Mouse (Mus musculus) intestine, embryonic 14.5 days (tissue): ENCODE data around the gene Ninl. TPM values are rescaled to one million over a fixed set of nuclear protein-coding genes. Genes with fewer than 3 reads are reported as not detected.
"Not testable (repeated sequence)": the region's sequence is repeated elsewhere in the genome, so short reads cannot be mapped to it uniquely, and the experiment has no call there.

Source experiments
- ATAC-seq: fragments of 200-750 bp; cut with Nextera tagmentation; replicated peaks from 2 replicates; pipeline ENCODE4 v1.8.0; 2017; ENCODE audit warnings: low read depth, moderate number of reproducible peaks, moderate TSS enrichment, moderate library complexity; ENCODE audit not compliant: low FRiP score, low TSS enrichment
- DNase-seq: peaks from one replicate; pipeline ENCODE4 v3.0.0-alpha.2; 2018; ENCODE audit warnings: low spot score
- H3K27ac ChIP-seq: fragments of 300-500 bp; sonication (generic); 2 replicates; pipeline ENCODE4 v1.5.1; 2014; ENCODE audit warnings: low read depth, mild to moderate bottlenecking, control low read depth
- H3K27me3 ChIP-seq: fragments of 300-500 bp; sonication (generic); replicated peaks from 2 replicates; pipeline ENCODE4 v1.6.1; 2014; ENCODE audit warnings: low read length, control low read depth; ENCODE audit not compliant: control insufficient read depth, insufficient read depth
- H3K36me3 ChIP-seq: fragments of 300-500 bp; sonication (generic); 2 replicates; pipeline ENCODE4 v1.6.1; 2014; ENCODE audit warnings: low read length, control low read depth; ENCODE audit not compliant: control insufficient read depth, insufficient read depth
- H3K4me1 ChIP-seq: fragments of 300-500 bp; sonication (generic); replicated peaks from 2 replicates; pipeline ENCODE4 v1.6.1; 2014; ENCODE audit warnings: low read length, control low read depth, mixed read lengths; ENCODE audit not compliant: control insufficient read depth, insufficient read depth
- H3K4me2 ChIP-seq: fragments of 300-500 bp; sonication (generic); 2 replicates; pipeline ENCODE4 v1.6.1; 2014; ENCODE audit warnings: low read length
- H3K4me3 ChIP-seq: fragments of 300-500 bp; sonication (generic); 2 replicates; pipeline ENCODE4 v1.5.1; 2014; ENCODE audit warnings: low read depth, low read length, control low read depth, mixed read lengths
- H3K9ac ChIP-seq: fragments of 300-500 bp; sonication (generic); 2 replicates; pipeline ENCODE4 v1.6.1; 2014; ENCODE audit warnings: mild to moderate bottlenecking, low read length
- H3K9me3 ChIP-seq: fragments of 300-500 bp; sonication (generic); 2 replicates; pipeline ENCODE4 v1.6.1; 2016; ENCODE audit warnings: low read length, control low read depth; ENCODE audit not compliant: control insufficient read depth
- WGBS: fragments of 180-500 bp; shearing (Covaris S2); extraction: QIAGEN DNeasy Blood & Tissue Kit; methylation state at CpG from one replicate; pipeline ENCODE4 v1.1.7; 2014; 5-methylcytosine and 5-hydroxymethylcytosine counted together
- polyA plus RNA-seq: library from polyadenylated mRNA; unstranded; fragments of >200 nt; fragmentation: Nextera tagmentation; extraction: Ambion mirVana; gene quantifications from 2 replicates; pipeline ENCODE4 v1.2.1, GENCODE M21; 2014

The Ninl gene
- polyA plus RNA-seq, 1 experiment from 2014 or later = 10.7 TPM

GRCm38 (mm10) chr2:150950056-150950455 is 89.1 kb downstream of the Ninl start:
- H3K9ac ChIP-seq = no peak overlapping the region
- H3K9me3 ChIP-seq = no peaks in the 10 kb centered on the region
- H3K4me1 ChIP-seq = no peaks in the 10 kb centered on the region
- no peak overlapping the region for H3K4me3 ChIP-seq
- DNase-seq = no peak
- H3K36me3 ChIP-seq = peaks cover 51% of the 10 kb centered on the region
- WGBS = 85% methylated on average over 6 of the region's 6 CpGs
- no peak overlapping the region for H3K4me2 ChIP-seq
- no peaks in the 10 kb centered on the region for H3K27me3 ChIP-seq
- no peak for ATAC-seq
- H3K27ac ChIP-seq = no peak overlapping the region

- Histone ChIP-seq H3K9ac (no peak overlapping the region), H3K4me1 (no peaks in the 10 kb centered on the region), H3K4me3 (no peak overlapping the region), H3K9me3 (no peaks in the 10 kb centered on the region), H3K27me3 (no peaks in the 10 kb centered on the region), H3K4me2 (no peak overlapping the region), H3K27ac (no peak overlapping the region), H3K36me3 (peaks cover 51% of the 10 kb centered on the region)
- ATAC-seq (no peak), DNase-seq (no peak)
- 93% methylated on average over 3 of the region's 3 CpGs for WGBS
Observed at GRCm38 (mm10) chr2:150949652-150950051, 89.5 kb downstream of the Ninl start.

- Histone ChIP-seq H3K4me1 (no peaks in the 10 kb centered on the region), H3K27me3 (no peaks in the 10 kb centered on the region), H3K4me2 (no peak overlapping the region), H3K9ac (no peak overlapping the region), H3K9me3 (no peaks in the 10 kb centered on the region), H3K4me3 (no peak overlapping the region), H3K27ac (no peak overlapping the region), H3K36me3 (peaks cover 50% of the 10 kb centered on the region)
- DNase-seq (no peak), ATAC-seq (no peak)
- WGBS = 82% methylated on average over 5 of the region's 5 CpGs
Observed at GRCm38 (mm10) chr2:150948786-150949185, 90.4 kb downstream of the Ninl start.

GRCm38 (mm10) chr2:150947880-150948611 is 91.1 kb downstream of the Ninl start:
- H3K9ac ChIP-seq, DNase-seq, H3K27me3 ChIP-seq, H3K4me3 ChIP-seq, H3K4me2 ChIP-seq, H3K4me1 ChIP-seq, H3K9me3 ChIP-seq, ATAC-seq, H3K27ac ChIP-seq: not testable (repeated sequence)
- WGBS = 89% methylated on average over 12 of the region's 12 CpGs
- peaks cover 53% of the 10 kb centered on the region for H3K36me3 ChIP-seq

GRCm38 (mm10) chr2:150947341-150947740 is 91.8 kb downstream of the Ninl start:
- H3K9ac ChIP-seq, ATAC-seq, DNase-seq, H3K9me3 ChIP-seq, H3K27ac ChIP-seq, H3K4me3 ChIP-seq, H3K4me2 ChIP-seq, H3K27me3 ChIP-seq, H3K4me1 ChIP-seq: not testable (repeated sequence)
- 92% methylated on average over 5 of the region's 5 CpGs for WGBS
- peaks cover 46% of the 10 kb centered on the region for H3K36me3 ChIP-seq

DNA sequence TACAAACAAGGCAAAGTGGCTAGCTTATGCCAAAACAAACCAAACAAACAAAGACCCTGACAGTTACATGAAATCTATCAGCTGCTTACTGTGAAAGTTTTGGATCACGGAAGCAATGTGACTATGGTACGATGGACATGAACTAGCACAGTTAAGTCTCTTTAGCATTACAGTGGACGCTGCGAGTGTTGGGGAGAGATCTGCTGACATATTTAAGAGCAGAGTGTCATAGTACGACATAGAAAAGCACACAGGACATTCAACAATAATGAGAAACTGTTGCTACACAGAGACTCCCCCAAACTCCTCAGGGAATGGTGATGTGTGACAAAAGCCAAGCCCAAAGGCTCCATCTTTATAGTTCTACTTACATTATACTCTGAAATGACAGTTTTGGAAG is 95.2 kb downstream of the Ninl start:
- H3K27ac ChIP-seq = no peak overlapping the region
- ATAC-seq (no peak), DNase-seq (no peak)
- WGBS = 90% methylated on average over 5 of the region's 5 CpGs
- H3K4me1 ChIP-seq = no peaks in the 10 kb centered on the region
- no peak overlapping the region for H3K4me2 ChIP-seq
- no peaks in the 10 kb centered on the region for H3K27me3 ChIP-seq
- no peaks in the 10 kb centered on the region for H3K9me3 ChIP-seq
- peaks cover 30% of the 10 kb centered on the region for H3K36me3 ChIP-seq
- H3K4me3 ChIP-seq = no peak overlapping the region
- H3K9ac ChIP-seq = no peak overlapping the region

GRCm38 (mm10) chr2:150934659-150935058 is 104.5 kb downstream of the Ninl start:
- no peak overlapping the region for H3K27ac ChIP-seq
- DNase-seq (no peak), ATAC-seq (no peak)
- H3K36me3 ChIP-seq = peaks cover 70% of the 10 kb centered on the region
- no peaks in the 10 kb centered on the region for H3K9me3 ChIP-seq
- H3K9ac ChIP-seq = no peak overlapping the region
- WGBS = 90% methylated on average over 4 of the region's 4 CpGs
- H3K4me3 ChIP-seq = no peak overlapping the region
- H3K4me2 ChIP-seq = no peak overlapping the region
- no peaks in the 10 kb centered on the region for H3K4me1 ChIP-seq
- no peaks in the 10 kb centered on the region for H3K27me3 ChIP-seq

DNA sequence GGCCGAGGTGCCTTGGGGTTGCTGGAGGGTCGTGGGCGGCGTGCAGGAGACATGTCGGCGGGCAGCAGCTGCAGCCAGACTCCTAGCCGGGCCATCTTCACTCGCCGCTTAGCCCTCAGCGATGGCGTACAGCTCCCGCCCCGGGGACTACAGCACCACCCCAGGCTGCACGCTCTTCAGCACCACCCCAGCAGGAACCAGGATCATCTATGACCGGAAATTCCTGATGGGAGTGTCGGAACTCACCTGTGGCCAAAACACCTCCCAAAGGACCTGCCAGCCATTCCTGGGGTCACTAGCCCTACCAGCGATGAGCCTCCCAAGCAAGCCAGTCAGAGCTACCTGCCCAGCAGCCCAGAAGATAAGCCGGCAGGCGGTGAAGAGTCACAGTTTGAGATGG is 105.7 kb downstream of the Ninl start:
- H3K36me3 ChIP-seq = peaks cover 72% of the 10 kb centered on the region
- H3K9me3 ChIP-seq = no peaks in the 10 kb centered on the region
- no peak overlapping the region for H3K4me3 ChIP-seq
- H3K27ac ChIP-seq = no peak overlapping the region
- no peak overlapping the region for H3K9ac ChIP-seq
- no peaks in the 10 kb centered on the region for H3K4me1 ChIP-seq
- DNase-seq (no peak), ATAC-seq (no peak)
- H3K27me3 ChIP-seq = no peaks in the 10 kb centered on the region
- WGBS = 85% methylated on average over 19 of the region's 19 CpGs
- no peak overlapping the region for H3K4me2 ChIP-seq

GRCm38 (mm10) chr2:150930806-150931205 is 108.4 kb downstream of the Ninl start:
- WGBS = 68% methylated on average over 3 of the region's 3 CpGs
- Histone ChIP-seq H3K9me3 (no peaks in the 10 kb centered on the region), H3K4me3 (no peak overlapping the region), H3K27me3 (no peaks in the 10 kb centered on the region), H3K4me1 (no peaks in the 10 kb centered on the region), H3K27ac (no peak overlapping the region), H3K36me3 (peaks cover 69% of the 10 kb centered on the region), H3K4me2 (no peak overlapping the region), H3K9ac (no peak overlapping the region)
- DNase-seq (no peak), ATAC-seq (no peak)
